Mouse (Mus musculus) C2C12 (cell line): ENCODE results near the gene Rab23. TPM values are rescaled to one million over a fixed set of nuclear protein-coding genes. Genes with fewer than 3 reads are reported as not detected.

Experiments
- H3K27me3 ChIP-seq: one replicate; pipeline ENCODE4 v1.6.1; 2011; ENCODE audit not compliant: control insufficient read depth, insufficient read depth, insufficient read length
- H3K36me3 ChIP-seq: one replicate; pipeline ENCODE4 v1.6.1; 2011; ENCODE audit not compliant: control insufficient read depth, insufficient read depth
- H3K4me3 ChIP-seq: one replicate; pipeline ENCODE4 v1.5.1; 2011; ENCODE audit warnings: mild to moderate bottlenecking, control low read depth; ENCODE audit not compliant: poor library complexity, insufficient read depth, severe bottlenecking
- H3K79me2 ChIP-seq: one replicate; pipeline ENCODE4 v1.6.1; 2011; ENCODE audit not compliant: control insufficient read depth, insufficient read depth
- H3K79me3 ChIP-seq: one replicate; pipeline ENCODE4 v1.6.1; 2011; ENCODE audit warnings: low read depth, control low read depth
- H3ac ChIP-seq: one replicate; pipeline ENCODE3; 2011; ENCODE audit warnings: low read depth; ENCODE audit not compliant: control insufficient read depth, insufficient read length
- CEBPB ChIP-seq: IDR thresholded peaks from one replicate; pipeline ENCODE4 v1.6.1; 2011; ENCODE audit warnings: low read depth, mild to moderate bottlenecking, control low read depth, moderate library complexity
- CTCF ChIP-seq: IDR thresholded peaks from one replicate; pipeline ENCODE4 v1.5.1; 2011; ENCODE audit not compliant: control insufficient read depth, insufficient read depth, insufficient read length
- FOSL1 ChIP-seq: IDR thresholded peaks from one replicate; pipeline ENCODE4 v1.8.0; 2011; ENCODE audit warnings: mild to moderate bottlenecking, low read length; ENCODE audit not compliant: poor library complexity, insufficient read depth, severe bottlenecking
- MAX ChIP-seq: IDR thresholded peaks from one replicate; pipeline ENCODE4 v1.6.1; 2011; ENCODE audit warnings: mild to moderate bottlenecking, control low read depth
- MYOD1 ChIP-seq: IDR thresholded peaks from one replicate; pipeline ENCODE4 v1.6.1; 2011; ENCODE audit warnings: low read depth; ENCODE audit not compliant: control insufficient read depth, insufficient read length
- MYOG ChIP-seq: IDR thresholded peaks from one replicate; pipeline ENCODE4 v1.6.1; 2011; ENCODE audit not compliant: control insufficient read depth, insufficient read length; ENCODE audit errors: extremely low read depth
- USF1 ChIP-seq: IDR thresholded peaks from one replicate; pipeline ENCODE4 v1.6.1; 2011; ENCODE audit warnings: low read depth, mild to moderate bottlenecking, control low read depth, moderate library complexity
- polyA plus RNA-seq: library from polyadenylated mRNA; unstranded; fragments of >200 nt; fragmentation: generic; extraction: Trizol; gene quantifications from one replicate; pipeline ENCODE4 v1.2.1, GENCODE M21; 2012; ENCODE audit warnings: missing spikeins

Rab23 gene
- polyA plus RNA-seq, 1 experiment: 13.5 TPM

DNA sequence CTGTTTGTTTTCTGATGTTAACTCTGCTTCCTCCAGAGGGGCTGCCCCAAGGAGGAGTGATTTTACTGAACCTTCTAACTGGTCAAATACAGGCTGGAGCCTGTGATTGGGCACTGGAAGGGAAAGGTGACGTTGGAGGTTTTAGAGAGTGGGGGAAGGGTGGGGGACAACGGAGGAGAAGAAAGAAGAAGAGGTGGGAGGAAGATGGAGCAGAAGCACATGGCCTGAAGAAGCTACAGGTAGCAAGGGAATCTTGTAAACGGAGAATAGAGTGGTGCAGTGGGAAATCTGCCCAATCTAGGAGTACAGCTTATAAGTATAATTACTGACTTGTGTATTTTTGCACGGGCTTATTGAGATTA, 29.6 kb upstream of the Rab23 start:
- Histone ChIP-seq H3K4me3 (no peak overlapping the region), H3ac (no peak overlapping the region), H3K36me3 (no peaks in the 10 kb centered on the region), H3K79me3 (no peaks in the 10 kb centered on the region), H3K27me3 (no peaks in the 10 kb centered on the region), H3K79me2 (no peaks in the 10 kb centered on the region)
- TF ChIP-seq MYOD1: no peak
- no peak for TF ChIP-seq CEBPB

GRCm38 (mm10) chr1:33693893-33694292, 25.8 kb upstream of the Rab23 start:
- Histone ChIP-seq H3K79me2 (no peaks in the 10 kb centered on the region), H3K27me3 (no peaks in the 10 kb centered on the region)
- no peak for TF ChIP-seq MAX
- TF ChIP-seq FOSL1: no peak
- no peak for TF ChIP-seq USF1
- no peak for TF ChIP-seq CEBPB
- no peak for TF ChIP-seq CTCF

GRCm38 (mm10) chr1:33696016-33696415, 23.7 kb upstream of the Rab23 start:
- H3ac ChIP-seq: no peak overlapping the region
- no peaks in the 10 kb centered on the region for H3K79me3 ChIP-seq
- H3K27me3 ChIP-seq: no peaks in the 10 kb centered on the region
- H3K36me3 ChIP-seq: no peaks in the 10 kb centered on the region
- H3K79me2 ChIP-seq: no peaks in the 10 kb centered on the region
- H3K4me3 ChIP-seq: no peak overlapping the region
- TF ChIP-seq MYOD1: no peak
- TF ChIP-seq CEBPB: no peak
- TF ChIP-seq USF1: no peak
- no peak for TF ChIP-seq MYOG
- TF ChIP-seq MAX: no peak
- no peak for TF ChIP-seq FOSL1
- no peak for TF ChIP-seq CTCF

More at GRCm38 (mm10) chr1:33693893-33694292, 25.8 kb upstream of the Rab23 start:
- no peaks in the 10 kb centered on the region for H3K36me3 ChIP-seq
- no peaks in the 10 kb centered on the region for H3K79me3 ChIP-seq
- H3K4me3 ChIP-seq: no peak overlapping the region
- H3ac ChIP-seq: no peak overlapping the region

GRCm38 (mm10) chr1:33701244-33701643, 18.4 kb upstream of the Rab23 start:
- Histone ChIP-seq H3K36me3 (no peaks in the 10 kb centered on the region), H3ac (no peak overlapping the region), H3K4me3 (no peak overlapping the region), H3K27me3 (no peaks in the 10 kb centered on the region), H3K79me3 (no peaks in the 10 kb centered on the region), H3K79me2 (no peaks in the 10 kb centered on the region)
- TF ChIP-seq MYOD1: no peak
- TF ChIP-seq MAX: no peak
- TF ChIP-seq MYOG: no peak
- no peak for TF ChIP-seq FOSL1
- no peak for TF ChIP-seq USF1
- TF ChIP-seq CTCF: no peak
- no peak for TF ChIP-seq CEBPB

GRCm38 (mm10) chr1:33709615-33710014, 10.1 kb upstream of the Rab23 start:
- TF ChIP-seq MAX (no peak), FOSL1 (no peak), CEBPB (no peak), USF1 (no peak), CTCF (no peak), MYOD1 (no peak), MYOG (no peak)
- H3K27me3 ChIP-seq: no peaks in the 10 kb centered on the region
- H3K79me2 ChIP-seq: no peaks in the 10 kb centered on the region
- H3ac ChIP-seq: no peak overlapping the region
- H3K36me3 ChIP-seq: no peaks in the 10 kb centered on the region
- no peaks in the 10 kb centered on the region for H3K79me3 ChIP-seq
- no peak overlapping the region for H3K4me3 ChIP-seq

DNA sequence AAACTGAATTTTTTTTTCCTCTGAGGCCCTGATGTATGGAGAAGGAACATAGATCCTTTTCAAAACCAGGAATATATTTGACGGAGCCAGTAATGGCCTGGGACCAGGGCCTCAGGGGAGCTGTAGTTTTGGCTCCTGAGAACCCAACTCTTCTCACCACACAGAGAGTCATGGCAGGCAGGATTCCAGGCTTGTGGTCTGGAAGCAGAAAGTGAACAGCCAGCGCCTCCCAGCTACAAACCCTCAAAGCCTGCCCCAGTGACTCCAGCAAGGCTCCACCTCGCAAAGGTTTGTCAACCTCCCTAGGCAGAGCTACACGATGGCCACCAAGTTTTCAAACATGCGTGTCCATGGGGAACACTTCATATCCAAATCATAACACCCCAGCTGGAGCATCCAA, 7.7 kb upstream of the Rab23 start:
- Histone ChIP-seq H3K36me3 (no peaks in the 10 kb centered on the region), H3ac (no peak overlapping the region), H3K27me3 (no peaks in the 10 kb centered on the region), H3K4me3 (no peak overlapping the region), H3K79me2 (no peaks in the 10 kb centered on the region), H3K79me3 (no peaks in the 10 kb centered on the region)
- no peak for TF ChIP-seq CTCF
- TF ChIP-seq MYOG: no peak
- no peak for TF ChIP-seq MYOD1
- TF ChIP-seq USF1: no peak
- no peak for TF ChIP-seq FOSL1
- TF ChIP-seq MAX: no peak
- TF ChIP-seq CEBPB: no peak

DNA sequence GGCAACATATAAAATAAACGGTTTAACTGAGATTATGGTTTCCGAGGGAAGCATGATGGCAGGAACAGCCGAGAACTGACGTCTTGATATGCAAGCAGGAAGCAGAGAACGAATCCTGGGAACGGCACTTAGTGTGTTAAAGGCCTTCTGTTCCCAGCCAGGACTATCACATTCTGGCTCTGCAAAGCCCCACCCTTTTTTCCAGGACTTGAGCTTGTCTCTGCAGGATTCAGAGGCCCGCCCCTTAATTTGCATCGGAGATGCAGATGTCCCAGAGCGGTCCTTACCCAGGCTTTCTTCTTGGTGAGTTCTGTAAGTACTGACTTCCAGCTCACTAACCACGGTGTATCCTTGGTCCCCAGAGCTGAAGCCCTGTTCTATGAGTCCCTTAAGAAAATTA, 4.9 kb upstream of the Rab23 start:
- Histone ChIP-seq H3K36me3 (no peaks in the 10 kb centered on the region), H3K27me3 (no peaks in the 10 kb centered on the region), H3K79me3 (no peaks in the 10 kb centered on the region), H3K79me2 (no peaks in the 10 kb centered on the region), H3ac (no peak overlapping the region), H3K4me3 (no peak overlapping the region)
- no peak for TF ChIP-seq MYOD1
- TF ChIP-seq FOSL1: no peak
- TF ChIP-seq MYOG: no peak
- TF ChIP-seq USF1: no peak
- no peak for TF ChIP-seq MAX
